Mouse (Mus musculus): Measurements from ENCODE around the gene Aifm2.

The Aifm2 gene

GRCm38 (mm10) chr10:61714771-61715461 lies at the start of gene Aifm2:
Gene Aifm2 (plus strand): TSS chr10:61715263.
- DNase-seq = peak; percentile 76 to 91

GRCm38 (mm10) chr10:61665651-61666050 lies 49.4 kb upstream of the Aifm2 start:
- DNase-seq = no peak

DNA sequence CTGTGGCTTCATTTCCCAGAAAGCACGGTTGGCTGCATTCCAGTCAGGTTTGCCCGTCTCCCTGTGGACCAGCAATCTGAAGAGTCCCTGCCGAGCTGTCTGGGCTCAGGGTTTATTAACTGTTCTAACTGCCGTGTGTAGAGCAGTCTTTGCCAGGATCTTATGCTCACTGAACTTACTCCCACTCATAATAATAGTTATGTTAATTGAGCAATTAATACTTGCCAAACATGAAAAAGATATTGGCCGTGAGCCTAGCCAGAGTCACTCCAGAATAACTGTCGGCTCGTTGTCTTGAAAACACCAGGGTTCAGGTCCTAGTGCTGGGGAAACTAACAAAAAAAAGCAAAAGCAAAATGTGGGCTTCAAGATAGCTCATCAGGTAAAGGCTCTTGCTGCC lies 45.8 kb upstream of the Aifm2 start:
- DNase-seq = no peak

DNA sequence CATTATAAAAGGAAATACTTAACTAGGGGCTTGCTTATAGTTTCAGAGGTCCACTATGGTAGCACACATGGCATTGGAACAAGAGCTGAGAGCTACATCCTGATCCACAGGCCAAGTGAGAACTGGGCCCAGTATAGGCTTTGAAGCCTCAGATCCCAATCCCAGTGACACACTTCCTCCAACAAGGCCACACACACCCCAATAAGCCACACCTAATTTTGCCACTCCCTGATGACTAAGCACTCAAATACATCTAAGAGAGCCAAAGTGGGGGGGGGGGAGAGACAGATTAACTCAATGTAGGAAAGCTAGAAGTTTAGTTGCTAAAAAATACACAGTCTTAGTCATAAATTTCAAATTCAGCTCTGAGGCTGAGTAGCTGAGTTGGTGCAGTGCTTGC lies 45.2 kb upstream of the Aifm2 start:
- DNase-seq = no peak

- DNase-seq = no peak
These were observed 44.3 kb upstream of the Aifm2 start for GRCm38 (mm10) chr10:61670758-61671157.

DNA sequence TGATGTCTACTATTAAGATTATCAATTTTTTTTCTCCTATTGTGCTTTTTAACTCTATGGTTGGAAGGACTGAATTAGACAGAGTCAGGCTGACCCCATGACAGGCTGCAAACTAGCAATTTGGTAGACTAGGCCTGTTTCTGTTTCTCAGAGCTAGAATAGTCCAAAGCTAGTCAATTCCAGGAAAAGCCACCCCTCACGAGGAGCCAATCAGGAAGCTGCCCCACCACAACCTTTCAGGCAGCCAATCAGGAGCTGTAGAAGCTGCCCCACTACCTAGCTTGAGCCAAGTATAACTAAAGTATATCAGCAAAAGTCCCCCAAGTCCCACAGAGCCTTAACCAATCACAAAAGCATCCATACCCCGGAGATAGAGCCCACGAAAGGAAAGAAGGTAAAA lies 39.1 kb upstream of the Aifm2 start:
- no peak for DNase-seq

DNA sequence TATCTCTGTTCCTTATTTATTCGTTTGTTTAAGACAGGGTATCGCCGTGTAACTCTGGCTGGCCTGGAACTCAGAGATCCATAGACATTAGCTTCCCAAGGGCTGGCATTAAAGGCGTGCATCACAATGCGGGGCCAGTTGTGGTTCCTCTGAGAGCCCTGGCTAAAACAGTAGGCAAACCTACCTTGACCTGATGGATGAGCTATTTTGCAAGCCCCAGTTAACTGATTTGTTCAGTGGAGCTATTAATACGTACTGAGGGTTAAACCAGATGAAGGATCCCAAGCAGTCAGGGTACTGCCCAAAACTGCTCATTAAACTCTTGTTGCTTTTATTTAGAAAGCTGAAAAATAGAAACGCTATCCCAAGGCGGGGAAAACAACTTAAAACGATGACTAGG lies 35.5 kb upstream of the Aifm2 start:
- DNase-seq = no peak

DNA sequence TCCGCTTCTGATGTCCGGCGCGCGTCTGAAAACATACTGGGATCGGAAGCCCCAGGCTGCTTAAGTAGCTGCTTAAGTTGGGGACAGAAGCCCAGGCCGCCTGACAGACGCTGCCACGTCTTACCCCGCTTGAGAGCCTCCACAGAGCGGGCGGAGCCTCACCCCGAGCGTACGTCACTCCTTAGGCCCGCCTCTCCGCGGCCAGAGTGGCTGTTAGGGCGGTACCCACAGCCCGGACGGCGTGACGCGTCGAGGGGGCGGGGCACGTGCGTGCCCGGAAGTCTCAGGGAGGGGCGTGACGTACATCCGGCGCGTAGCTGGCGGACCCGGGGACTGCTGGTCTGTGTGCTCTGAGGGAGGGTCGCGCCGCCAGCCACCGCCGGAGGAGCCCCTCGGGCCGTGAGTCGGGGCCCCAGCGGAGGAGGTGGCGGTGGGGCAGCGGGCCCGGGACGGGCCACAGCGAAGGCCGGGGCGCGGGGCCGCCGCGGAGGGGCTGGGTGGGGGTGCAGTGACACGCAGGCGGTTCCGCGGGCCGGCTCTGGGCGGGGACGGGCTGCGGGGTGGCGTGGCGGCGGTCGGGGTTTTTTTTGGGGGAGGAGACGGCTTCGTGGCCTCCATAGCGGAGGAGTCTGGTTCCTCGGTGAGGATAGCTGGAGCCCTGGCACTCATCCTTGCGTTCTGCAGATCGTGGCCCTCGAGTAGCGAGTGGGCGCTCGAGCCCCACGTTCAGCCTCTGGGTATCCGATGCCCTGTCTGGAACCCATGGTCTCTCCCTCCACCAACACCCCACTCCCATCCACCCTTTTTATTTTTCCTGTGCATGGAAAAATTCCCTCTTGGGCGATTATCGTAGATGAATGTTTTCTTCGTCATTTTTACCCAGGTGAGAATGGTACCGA lies 34.8 kb upstream of the Aifm2 start, which contains the start of gene Sar1a:
TSS of gene Sar1a (plus strand) at position 285 of the 899 bp plus-strand sequence.
- DNase-seq = peak; percentile 98 to 99

DNA sequence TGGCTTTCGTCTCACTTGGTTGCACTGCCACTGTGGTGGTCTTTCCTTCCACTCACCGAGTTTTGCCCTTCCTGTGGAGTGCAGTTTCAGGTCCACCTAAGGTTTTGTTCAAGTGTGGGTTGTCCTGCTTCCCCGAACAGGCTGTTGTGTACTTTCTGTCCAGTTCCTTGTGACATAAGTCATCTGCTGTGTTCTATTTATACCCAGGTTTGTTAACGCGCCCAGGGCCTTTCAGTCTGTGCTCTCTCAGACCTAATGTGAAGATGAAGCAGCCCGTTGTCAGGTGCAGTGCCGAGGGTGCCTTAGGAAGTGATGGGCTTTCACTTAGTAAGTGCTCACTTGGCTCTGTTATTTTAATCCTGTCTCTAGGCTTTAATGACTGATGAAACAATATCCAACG lies 25.7 kb upstream of the Aifm2 start:
- DNase-seq = no peak

DNA sequence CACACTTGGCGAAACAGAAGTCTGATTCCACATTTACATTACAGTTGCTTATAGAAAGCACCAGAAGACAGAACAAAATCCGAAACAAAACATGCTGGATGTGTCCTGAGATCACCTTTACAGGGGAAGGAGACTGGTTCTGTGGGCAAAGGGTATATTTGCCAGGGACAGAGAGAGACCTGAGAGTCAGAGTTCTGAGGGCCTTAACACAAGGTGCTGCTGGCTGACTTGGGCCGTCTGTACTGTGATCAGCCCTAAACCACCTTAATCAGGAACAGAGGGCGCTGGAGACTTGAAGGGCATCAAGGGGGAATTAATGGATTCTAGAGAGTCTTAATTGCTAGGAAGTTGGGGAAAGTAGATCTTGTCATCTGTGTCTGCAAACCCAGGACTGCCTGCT lies 21.5 kb upstream of the Aifm2 start:
- DNase-seq = no peak

- DNase-seq = peak; percentile 99
These were observed 20.0 kb upstream of the Aifm2 start, which contains the start of gene Tysnd1 for GRCm38 (mm10) chr10:61694870-61695670. Gene Tysnd1 (plus strand): TSS chr10:61695514.

DNA sequence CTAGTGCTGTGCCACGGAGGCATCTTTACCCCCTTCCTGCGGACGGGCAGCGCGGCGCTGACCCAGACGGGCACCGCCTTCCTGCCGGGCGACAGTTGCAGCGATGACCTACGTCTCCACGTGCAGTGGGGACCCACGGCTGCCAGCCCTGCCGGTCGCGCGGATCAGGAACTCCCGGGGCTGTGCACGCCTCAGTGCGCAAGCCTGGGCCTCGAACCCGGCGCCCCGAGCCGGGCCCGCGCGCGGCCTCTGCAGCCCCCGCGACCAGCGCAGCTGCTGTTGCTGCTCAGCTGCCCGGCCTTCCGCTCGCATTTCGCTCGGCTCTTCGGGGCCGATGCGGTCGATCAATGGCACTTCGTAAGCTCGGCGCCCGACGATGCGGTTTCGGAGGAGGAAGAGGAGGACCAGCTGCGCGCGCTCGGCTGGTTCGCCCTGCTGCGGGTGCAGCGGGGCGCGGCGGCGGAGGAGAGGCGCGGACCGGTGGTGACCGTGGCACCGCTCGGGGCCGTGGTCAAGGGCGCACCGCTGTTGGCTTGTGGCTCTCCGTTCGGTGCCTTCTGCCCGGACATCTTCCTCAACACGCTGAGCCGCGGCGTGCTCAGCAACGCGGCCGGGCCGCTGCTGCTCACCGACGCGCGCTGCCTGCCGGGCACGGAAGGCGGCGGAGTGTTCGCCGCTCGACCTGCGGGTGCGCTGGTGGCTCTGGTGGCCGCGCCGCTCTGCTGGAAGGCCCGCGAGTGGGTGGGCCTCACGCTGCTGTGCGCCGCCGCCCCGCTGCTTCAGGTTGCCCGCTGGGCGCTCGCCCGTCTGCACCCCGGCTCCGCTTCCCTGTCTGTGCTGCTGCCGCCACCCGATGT lies 19.1 kb upstream of the Aifm2 start:
- peak in 1 of 2 experiments; percentile 19 for DNase-seq

GRCm38 (mm10) chr10:61696560-61696823 lies 18.6 kb upstream of the Aifm2 start:
- peak in 1 of 2 experiments; percentile 53 for DNase-seq

GRCm38 (mm10) chr10:61697028-61697427 lies 18.0 kb upstream of the Aifm2 start:
- peak; percentile 88 to 94 for DNase-seq

DNA sequence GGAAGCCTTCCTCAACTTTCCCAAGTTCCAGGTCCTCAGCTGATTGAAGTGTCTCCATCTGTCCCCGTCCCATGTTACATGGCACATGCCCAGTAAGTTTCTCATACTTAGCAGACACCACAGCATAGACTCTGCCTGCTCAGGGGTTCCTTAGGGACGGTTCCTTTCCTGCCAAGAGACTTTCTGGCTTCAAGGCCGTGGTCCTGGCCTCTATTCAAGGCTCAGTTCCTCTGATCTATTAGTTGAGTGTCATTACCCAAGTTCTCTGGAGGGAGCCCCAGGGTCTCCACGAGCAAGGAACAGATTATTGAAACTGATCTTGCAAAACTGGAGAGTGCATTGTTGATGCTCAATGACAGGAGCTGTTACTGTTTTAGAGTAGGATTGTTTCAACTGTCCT lies 10.4 kb upstream of the Aifm2 start:
- DNase-seq = no peak

GRCm38 (mm10) chr10:61706412-61707375 lies 8.4 kb upstream of the Aifm2 start:
- peak; percentile 54 to 73 for DNase-seq

- DNase-seq = no peak
These were observed 1.5 kb upstream of the Aifm2 start for GRCm38 (mm10) chr10:61713601-61714000.

DNA sequence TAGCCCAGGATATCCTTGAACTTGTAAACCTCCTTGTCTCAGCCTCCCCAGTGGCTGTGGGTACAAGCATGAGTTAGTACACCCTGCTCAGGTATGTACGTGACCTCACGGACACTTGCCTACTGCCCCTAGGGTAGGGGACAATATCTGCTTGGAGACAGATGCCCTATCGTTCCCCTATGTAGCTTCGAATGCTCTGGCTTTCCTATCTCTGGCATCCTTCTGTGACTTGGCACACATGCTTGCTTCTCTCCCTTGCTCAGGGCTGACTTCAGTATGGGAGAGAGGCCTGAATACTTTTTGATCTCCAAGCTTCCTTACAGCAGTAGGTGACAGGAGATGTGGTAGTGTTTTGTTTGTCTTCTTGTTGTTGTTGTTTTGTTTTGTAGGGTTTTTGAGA lies 917 bp upstream of the Aifm2 start:
- no peak for DNase-seq

DNA sequence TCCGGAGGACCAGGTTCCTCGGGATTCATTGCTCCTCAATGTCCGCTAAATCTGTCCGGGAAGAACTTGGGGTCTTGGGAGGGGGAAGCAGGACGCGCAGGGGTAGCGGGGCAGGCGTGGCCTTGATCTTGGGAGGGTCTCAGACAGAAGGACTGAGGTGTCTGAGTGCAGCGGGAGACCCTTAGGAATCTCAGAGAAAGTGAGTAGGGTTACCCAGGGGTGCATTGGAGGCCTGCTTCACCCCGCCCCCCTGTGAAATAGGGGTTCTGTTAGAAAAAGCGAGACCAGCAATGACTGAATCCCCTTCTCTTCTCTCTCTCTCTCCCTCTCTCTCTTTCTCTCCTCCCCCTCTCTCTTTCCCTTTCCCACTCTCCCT lies 387 bp downstream of the Aifm2 start:
- no peak for DNase-seq

GRCm38 (mm10) chr10:61715996-61716864 lies 1.2 kb downstream of the Aifm2 start:
- peak in 1 of 2 experiments; percentile 46 for DNase-seq

Measured in kidney, postnatal 25 days (tissue).